Mouse (Mus musculus): ENCODE measurements around the gene Stard5.

Stard5 gene

GRCm38 (mm10) chr7:83667936-83668645 lies 36.3 kb downstream of the Stard5 start:
- no peak for DNase-seq

- DNase-seq: peak; percentile 76
Observed at GRCm38 (mm10) chr7:83668724-83669123, 37.0 kb downstream of the Stard5 start.

GRCm38 (mm10) chr7:83671573-83671972 lies 39.8 kb downstream of the Stard5 start:
- DNase-seq: no peak

- DNase-seq: peak; percentile 35
Observed at GRCm38 (mm10) chr7:83675545-83676254, 43.9 kb downstream of the Stard5 start.

GRCm38 (mm10) chr7:83677296-83677695 lies 45.5 kb downstream of the Stard5 start:
- DNase-seq: no peak

- no peak for DNase-seq
Observed at GRCm38 (mm10) chr7:83678506-83678905, 46.7 kb downstream of the Stard5 start.

- no peak for DNase-seq
Observed at GRCm38 (mm10) chr7:83682640-83683274, 51.0 kb downstream of the Stard5 start.

- DNase-seq: peak; percentile 22
Observed at GRCm38 (mm10) chr7:83695449-83696212, 63.9 kb downstream of the Stard5 start.

GRCm38 (mm10) chr7:83699066-83699745 lies 67.4 kb downstream of the Stard5 start:
- DNase-seq: no peak
